Mouse (Mus musculus) heart, embryonic 15.5 days (tissue): Measurements from ENCODE around the gene Grik4. TPM values are rescaled to one million over a fixed set of nuclear protein-coding genes. Genes with fewer than 3 reads are reported as not detected.

ENCODE experiments used
- ATAC-seq: fragments of 200-750 bp; cut with Nextera tagmentation; replicated peaks from 2 replicates; pipeline ENCODE4 v1.8.0; 2017; ENCODE audit warnings: low read depth, moderate TSS enrichment; ENCODE audit not compliant: insufficient number of reproducible peaks, insufficient read depth, low FRiP score
- H3K27ac ChIP-seq: fragments of 300-500 bp; sonication (generic); 2 replicates; pipeline ENCODE4 v1.5.1; 2015; ENCODE audit warnings: mild to moderate bottlenecking, inconsistent platforms
- H3K27me3 ChIP-seq: fragments of 300-500 bp; sonication (generic); 2 replicates; pipeline ENCODE4 v1.6.1; 2015; ENCODE audit warnings: inconsistent platforms
- H3K36me3 ChIP-seq: fragments of 300-500 bp; sonication (generic); 2 replicates; pipeline ENCODE4 v1.6.1; 2015; ENCODE audit warnings: mild to moderate bottlenecking, inconsistent platforms
- H3K4me1 ChIP-seq: fragments of 300-500 bp; sonication (generic); replicated peaks from 2 replicates; pipeline ENCODE4 v1.6.1; 2015; ENCODE audit warnings: inconsistent platforms
- H3K4me2 ChIP-seq: fragments of 300-500 bp; sonication (generic); 2 replicates; pipeline ENCODE4 v1.6.1; 2015; ENCODE audit warnings: inconsistent platforms, mild to moderate bottlenecking, moderate library complexity
- H3K4me3 ChIP-seq: fragments of 300-500 bp; sonication (generic); 2 replicates; pipeline ENCODE4 v1.5.1; 2015; ENCODE audit warnings: mild to moderate bottlenecking, inconsistent platforms
- H3K9ac ChIP-seq: fragments of 300-500 bp; sonication (generic); 2 replicates; pipeline ENCODE4 v1.6.1; 2015; ENCODE audit warnings: mild to moderate bottlenecking, inconsistent platforms
- H3K9me3 ChIP-seq: fragments of 300-500 bp; sonication (generic); replicated peaks from 2 replicates; pipeline ENCODE4 v1.6.1; 2016; ENCODE audit warnings: inconsistent platforms
- WGBS: fragments of 180-500 bp; shearing (Covaris S2); methylation state at CpG from one replicate; pipeline ENCODE4 v1.1.7; 2015; ENCODE audit warnings: mixed read lengths; 5-methylcytosine and 5-hydroxymethylcytosine counted together
- polyA plus RNA-seq: library from polyadenylated mRNA; unstranded; fragments of >200 nt; fragmentation: Nextera tagmentation; extraction: Ambion mirVana; gene quantifications from 2 replicates; pipeline ENCODE4 v1.2.1, GENCODE M21; 2015

Grik4 gene
- polyA plus RNA-seq, 1 experiment from 2014 or later, result 0.21 TPM

- no peak for ATAC-seq
Measured at GRCm38 (mm10) chr9:42703191-42703854, 241.0 kb downstream of the Grik4 start.

GRCm38 (mm10) chr9:42702231-42703132 is 241.8 kb downstream of the Grik4 start:
- H3K27ac ChIP-seq, result no peak overlapping the region
- no peaks in the 10 kb centered on the region for H3K27me3 ChIP-seq
- no peaks in the 10 kb centered on the region for H3K36me3 ChIP-seq
- H3K9ac ChIP-seq, result no peak overlapping the region
- no peak overlapping the region for H3K4me3 ChIP-seq
- ATAC-seq, result no peak
- WGBS, result 58% methylated on average over 11 of the region's 11 CpGs
- H3K4me2 ChIP-seq, result peak overlapping the region; percentile 30
- H3K4me1 ChIP-seq, result peaks cover 4% of the 10 kb centered on the region
- H3K9me3 ChIP-seq, result no peaks in the 10 kb centered on the region

More at GRCm38 (mm10) chr9:42703191-42703854, 241.0 kb downstream of the Grik4 start:
- Histone ChIP-seq H3K4me1 (peaks cover 4% of the 10 kb centered on the region), H3K27ac (no peak overlapping the region), H3K9ac (no peak overlapping the region), H3K27me3 (no peaks in the 10 kb centered on the region), H3K36me3 (no peaks in the 10 kb centered on the region), H3K4me3 (no peak overlapping the region), H3K9me3 (no peaks in the 10 kb centered on the region), H3K4me2 (peak overlapping the region; percentile 30)
- 44% methylated on average over 8 of the region's 8 CpGs for WGBS

GRCm38 (mm10) chr9:42701729-42702128 is 242.6 kb downstream of the Grik4 start:
- no peak overlapping the region for H3K9ac ChIP-seq
- no peaks in the 10 kb centered on the region for H3K27me3 ChIP-seq
- no peak overlapping the region for H3K27ac ChIP-seq
- 77% methylated on average over 5 of the region's 5 CpGs for WGBS
- H3K4me2 ChIP-seq, result no peak overlapping the region
- H3K9me3 ChIP-seq, result no peaks in the 10 kb centered on the region
- H3K36me3 ChIP-seq, result no peaks in the 10 kb centered on the region
- ATAC-seq, result no peak
- no peak overlapping the region for H3K4me3 ChIP-seq
- peaks cover 4% of the 10 kb centered on the region for H3K4me1 ChIP-seq

- Histone ChIP-seq H3K27ac (no peak overlapping the region), H3K9ac (no peak overlapping the region), H3K4me2 (no peak overlapping the region), H3K36me3 (no peaks in the 10 kb centered on the region), H3K27me3 (peaks cover 3% of the 10 kb centered on the region), H3K4me1 (no peaks in the 10 kb centered on the region), H3K4me3 (no peak overlapping the region), H3K9me3 (0 out of 2 replicates have a peak, but pooled peaks cover 3% of the 10 kb centered on the region)
- ATAC-seq, result no peak
- 78% methylated on average over 8 of the region's 8 CpGs for WGBS
Measured at GRCm38 (mm10) chr9:42693024-42693423, 251.3 kb downstream of the Grik4 start.

- H3K9ac ChIP-seq, result no peak overlapping the region
- WGBS, result 29% methylated on average over 4 of the region's 4 CpGs
- H3K4me3 ChIP-seq, result no peak overlapping the region
- H3K4me1 ChIP-seq, result no peaks in the 10 kb centered on the region
- no peak overlapping the region for H3K4me2 ChIP-seq
- no peak overlapping the region for H3K27ac ChIP-seq
- no peaks in the 10 kb centered on the region for H3K36me3 ChIP-seq
- H3K27me3 ChIP-seq, result peaks cover 12% of the 10 kb centered on the region
- H3K9me3 ChIP-seq, result no peaks in the 10 kb centered on the region
- no peak for ATAC-seq
Measured at GRCm38 (mm10) chr9:42688143-42688542, 256.1 kb downstream of the Grik4 start.

GRCm38 (mm10) chr9:42686104-42686503 is 258.2 kb downstream of the Grik4 start:
- no peaks in the 10 kb centered on the region for H3K4me1 ChIP-seq
- H3K27ac ChIP-seq, result no peak overlapping the region
- ATAC-seq, result no peak
- H3K9me3 ChIP-seq, result no peaks in the 10 kb centered on the region
- H3K9ac ChIP-seq, result no peak overlapping the region
- whole genome bisulfite sequencing, result 78% methylated on average over 5 of the region's 5 CpGs
- peaks cover 13% of the 10 kb centered on the region for H3K27me3 ChIP-seq
- no peak overlapping the region for H3K4me3 ChIP-seq
- H3K4me2 ChIP-seq, result no peak overlapping the region
- no peaks in the 10 kb centered on the region for H3K36me3 ChIP-seq

- no peak overlapping the region for H3K4me2 ChIP-seq
- H3K36me3 ChIP-seq, result no peaks in the 10 kb centered on the region
- WGBS, result 61% methylated on average over 5 of the region's 5 CpGs
- no peaks in the 10 kb centered on the region for H3K9me3 ChIP-seq
- no peak for ATAC-seq
- no peak overlapping the region for H3K4me3 ChIP-seq
- no peak overlapping the region for H3K9ac ChIP-seq
- H3K27ac ChIP-seq, result no peak overlapping the region
- H3K4me1 ChIP-seq, result no peaks in the 10 kb centered on the region
- peaks cover 11% of the 10 kb centered on the region; the same call in 1 of the 2 replicates for H3K27me3 ChIP-seq
Measured at GRCm38 (mm10) chr9:42674017-42674412, 270.3 kb downstream of the Grik4 start.

- H3K9ac ChIP-seq, result no peak overlapping the region
- 49% methylated on average over 12 of the region's 12 CpGs for WGBS
- no peak overlapping the region for H3K4me3 ChIP-seq
- no peak overlapping the region for H3K4me2 ChIP-seq
- no peaks in the 10 kb centered on the region for H3K36me3 ChIP-seq
- no peak overlapping the region; the same call in 1 of the 2 replicates for H3K27ac ChIP-seq
- H3K4me1 ChIP-seq, result no peaks in the 10 kb centered on the region
- H3K27me3 ChIP-seq, result peaks cover 11% of the 10 kb centered on the region; the same call in 1 of the 2 replicates
- no peak for ATAC-seq
- H3K9me3 ChIP-seq, result no peaks in the 10 kb centered on the region
Measured at GRCm38 (mm10) chr9:42673385-42674016, 270.8 kb downstream of the Grik4 start.

GRCm38 (mm10) chr9:42672982-42673381 is 271.3 kb downstream of the Grik4 start:
- Histone ChIP-seq H3K4me2 (no peak overlapping the region), H3K27me3 (peaks cover 11% of the 10 kb centered on the region; the same call in 1 of the 2 replicates), H3K27ac (no peak overlapping the region; the same call in 1 of the 2 replicates), H3K9ac (no peak overlapping the region), H3K4me3 (no peak overlapping the region), H3K36me3 (no peaks in the 10 kb centered on the region), H3K9me3 (no peaks in the 10 kb centered on the region), H3K4me1 (no peaks in the 10 kb centered on the region)
- WGBS, result 59% methylated on average over 8 of the region's 8 CpGs
- no peak for ATAC-seq

- H3K27ac ChIP-seq, result no peak overlapping the region
- no peaks in the 10 kb centered on the region for H3K9me3 ChIP-seq
- WGBS, result 66% methylated on average over 2 of the region's 2 CpGs
- peaks cover 16% of the 10 kb centered on the region; the same call in 1 of the 2 replicates for H3K27me3 ChIP-seq
- H3K4me3 ChIP-seq, result no peak overlapping the region
- H3K9ac ChIP-seq, result no peak overlapping the region
- no peaks in the 10 kb centered on the region for H3K36me3 ChIP-seq
- H3K4me1 ChIP-seq, result no peaks in the 10 kb centered on the region
- ATAC-seq, result no peak
- no peak overlapping the region for H3K4me2 ChIP-seq
Measured at GRCm38 (mm10) chr9:42670619-42671018, 273.7 kb downstream of the Grik4 start.

GRCm38 (mm10) chr9:42661481-42661880 is 282.8 kb downstream of the Grik4 start:
- Histone ChIP-seq H3K9me3 (no peaks in the 10 kb centered on the region), H3K27me3 (peaks cover 6% of the 10 kb centered on the region), H3K4me3 (no peak overlapping the region), H3K36me3 (no peaks in the 10 kb centered on the region), H3K4me2 (no peak overlapping the region), H3K9ac (no peak overlapping the region), H3K27ac (no peak overlapping the region), H3K4me1 (no peaks in the 10 kb centered on the region)
- no peak for ATAC-seq
- WGBS, result 52% methylated on average over 1 of the region's 1 CpGs
